Comparison of ENCODE assay signal across 9 mouse cellular contexts in the genomic region with DNA sequence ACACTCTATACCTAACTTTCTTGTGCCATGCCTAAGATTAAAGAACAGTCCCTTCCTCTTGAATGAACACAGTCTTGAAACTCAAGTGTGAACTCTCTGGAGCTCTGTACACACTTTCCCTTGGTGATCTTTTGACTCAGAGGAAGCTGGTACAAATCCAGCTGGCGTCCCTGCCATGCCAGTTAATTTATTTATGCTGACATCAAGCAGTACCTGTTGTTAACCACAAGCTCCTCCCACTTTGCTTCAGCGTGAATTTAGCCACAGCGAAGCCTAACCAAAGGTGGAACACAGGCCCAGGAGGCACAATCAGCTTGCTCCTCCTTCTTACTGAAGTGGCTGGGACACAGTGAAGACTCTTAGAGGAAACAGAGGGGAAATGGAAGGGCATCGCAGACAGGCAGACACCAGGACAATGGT. TPM values are rescaled to one million over a fixed set of nuclear protein-coding genes. Genes with fewer than 3 reads are reported as not detected.
DNase-seq lines count a peak whose midpoint lies in the region; ATAC-seq lines count a peak whose summit lies in the region.
"Had no signal": no experiment of that assay in that cellular context is flagged by ENCODE, and none has a peak within 500 bp of the region (broad histone marks: within the 10 kb centered on the region; RNA-seq: fewer than 3 reads in every experiment).

No protein-coding gene starts in this region.

- H3K4me2 ChIP-seq in hindbrain, embryonic 12.5 days (replicated peaks): peak overlapping the region; percentile 38
- peak overlapping the region; percentile 43 for H3K4me2 ChIP-seq in limb, embryonic 13.5 days (replicated peaks)
- peak overlapping the region; percentile 29 for H3K4me2 ChIP-seq in midbrain, embryonic 16.5 days (ENCODE audit: low read length)

- ATAC-seq in hindbrain, embryonic 12.5 days (ENCODE audit: low FRiP score): peak; percentile 43; the same call in 1 of the 2 replicates
- 0 out of 2 replicates have a peak, but pooled peaks have one; percentile 26 for ATAC-seq in limb, embryonic 13.5 days (ENCODE audit: low FRiP score, low read depth)
- ATAC-seq in midbrain, embryonic 16.5 days: no peak

- peak; percentile 8 to 24 for DNase-seq in cerebellum, postnatal 14 days
- DNase-seq in cerebellum, adult 11-12 months: no peak
- DNase-seq in adrenal gland, postnatal 36 days: peak; percentile 33 to 36
- no peak for DNase-seq in right cerebral cortex, postnatal 36 days (ENCODE audit: low spot score in 2 of 2)
- DNase-seq in layer of hippocampus, adult 18-20 months (ENCODE audit: low spot score in 2 of 2): no peak

- peaks cover 7% of the 10 kb centered on the region; the same call in 1 of the 2 replicates for H3K4me1 ChIP-seq in hindbrain, embryonic 12.5 days
- H3K4me1 ChIP-seq in limb, embryonic 13.5 days: peaks cover 10% of the 10 kb centered on the region
- no peaks in the 10 kb centered on the region for H3K4me1 ChIP-seq in midbrain, embryonic 16.5 days (ENCODE audit: control insufficient read depth, insufficient read depth, low read length)

- no peaks in the 10 kb centered on the region for H3K36me3 ChIP-seq in hindbrain, embryonic 12.5 days
- H3K36me3 ChIP-seq in limb, embryonic 13.5 days: no peaks in the 10 kb centered on the region
- no peaks in the 10 kb centered on the region for H3K36me3 ChIP-seq in midbrain, embryonic 16.5 days (ENCODE audit: control insufficient read depth, insufficient read depth, low read length)
- H3K36me3 ChIP-seq: G1E had no signal

- 11% methylated on average over 4 of the region's 4 CpGs for WGBS in hindbrain, embryonic 12.5 days
- 11% methylated on average over 4 of the region's 4 CpGs for WGBS in limb, embryonic 13.5 days
- 8% methylated on average over 4 of the region's 4 CpGs for WGBS in midbrain, embryonic 16.5 days

- no peaks in the 10 kb centered on the region for H3K27me3 ChIP-seq in hindbrain, embryonic 12.5 days
- no peaks in the 10 kb centered on the region for H3K27me3 ChIP-seq in limb, embryonic 13.5 days
- H3K27me3 ChIP-seq in midbrain, embryonic 16.5 days (ENCODE audit: control insufficient read depth, insufficient read depth, low read depth, low read length): no peaks in the 10 kb centered on the region

- peak overlapping the region; percentile 28; the same call in 1 of the 2 replicates for H3K9ac ChIP-seq in hindbrain, embryonic 12.5 days
- H3K9ac ChIP-seq in limb, embryonic 13.5 days: no peak overlapping the region
- no peak overlapping the region for H3K9ac ChIP-seq in midbrain, embryonic 16.5 days (ENCODE audit: low read depth, low read length)

- no peaks in the 10 kb centered on the region for H3K9me3 ChIP-seq in hindbrain, embryonic 12.5 days (replicated peaks)
- H3K9me3 ChIP-seq in limb, embryonic 13.5 days: no peaks in the 10 kb centered on the region
- H3K9me3 ChIP-seq in midbrain, embryonic 16.5 days (replicated peaks; ENCODE audit: control insufficient read depth, low read length, poor library complexity, severe bottlenecking): no peaks in the 10 kb centered on the region
- H3K9me3 ChIP-seq: G1E had no signal

- no peak overlapping the region for H3K27ac ChIP-seq in hindbrain, embryonic 12.5 days
- no peak overlapping the region for H3K27ac ChIP-seq in limb, embryonic 13.5 days
- no peak overlapping the region for H3K27ac ChIP-seq in midbrain, embryonic 16.5 days (ENCODE audit: low read length)

- 0 out of 2 replicates have a peak overlapping the region, but pooled peaks have one; percentile 15 for H3K4me3 ChIP-seq in hindbrain, embryonic 12.5 days
- H3K4me3 ChIP-seq in limb, embryonic 13.5 days: peak overlapping the region; percentile 15; the same call in 1 of the 2 replicates
- no peak overlapping the region; the same call in 1 of the 2 replicates for H3K4me3 ChIP-seq in midbrain, embryonic 16.5 days (ENCODE audit: low read depth, low read length)

RNA-seq across cellular contexts. Expression of a gene that starts 20.7 kb away (rescaled TPM):
- not detected for total RNA-seq in adrenal gland, postnatal 36 days (2021)
- polyA plus RNA-seq in hindbrain, embryonic 12.5 days (2016; fragmentation: Nextera tagmentation; extraction: Ambion mirVana): 0.15 and 0.61 TPM in 2 replicates
- 0.32 and 0.43 TPM in 2 replicates for polyA plus RNA-seq in limb, embryonic 13.5 days (2015; fragmentation: Nextera tagmentation; extraction: Ambion mirVana)
- 0.24 and 0.31 TPM in 2 replicates for polyA plus RNA-seq in midbrain, embryonic 16.5 days (2015; fragmentation: Nextera tagmentation; extraction: Ambion mirVana)
- not detected for total RNA-seq in layer of hippocampus, adult 18-20 months (2021)
- total RNA-seq: G1E had no signal
- polyA plus RNA-seq: G1E had no signal

RNA-seq across cellular contexts. Expression of a gene that starts 27.2 kb away (rescaled TPM):
- 10 to 100 TPM; 15.7 to 34.1 TPM for total RNA-seq in adrenal gland, postnatal 36 days (2021)
- 1.6 and 2.6 TPM in 2 replicates for polyA plus RNA-seq in hindbrain, embryonic 12.5 days (2016; fragmentation: Nextera tagmentation; extraction: Ambion mirVana)
- 6.6 and 6.8 TPM in 2 replicates for polyA plus RNA-seq in limb, embryonic 13.5 days (2015; fragmentation: Nextera tagmentation; extraction: Ambion mirVana)
- 3.6 and 4.1 TPM in 2 replicates for polyA plus RNA-seq in midbrain, embryonic 16.5 days (2015; fragmentation: Nextera tagmentation; extraction: Ambion mirVana)
- total RNA-seq in layer of hippocampus, adult 18-20 months (2021): not detected
- polyA plus RNA-seq: G1E had no signal

RNA-seq across cellular contexts. Expression of a gene that starts 34.3 kb away (rescaled TPM):
- under 1 TPM; 0.23 to 0.50 TPM for total RNA-seq in adrenal gland, postnatal 36 days (2021)
- 78.4 and 90.9 TPM in 2 replicates for polyA plus RNA-seq in hindbrain, embryonic 12.5 days (2016; fragmentation: Nextera tagmentation; extraction: Ambion mirVana)
- 36.1 and 38.8 TPM in 2 replicates for polyA plus RNA-seq in limb, embryonic 13.5 days (2015; fragmentation: Nextera tagmentation; extraction: Ambion mirVana)
- polyA plus RNA-seq in midbrain, embryonic 16.5 days (2015; fragmentation: Nextera tagmentation; extraction: Ambion mirVana): 112 and 128 TPM in 2 replicates
- total RNA-seq in layer of hippocampus, adult 18-20 months (2021): 10 to 100 TPM; 58.1 to 58.7 TPM

Comparison
In these comparisons a context has a peak if more than half of its experiments do, and no peak if none do; other contexts are left out.
1. DNase-seq: peak in cerebellum, postnatal 14 days (2 of 2) and adrenal gland, postnatal 36 days (2 of 2); none in cerebellum, adult 11-12 months (single experiment), right cerebral cortex, postnatal 36 days (0 of 2) and layer of hippocampus, adult 18-20 months (0 of 2).
2. Peak in every context shown above with its lines, with median percentiles within 50 percentile points of each other: H3K4me2 ChIP-seq.